Mouse (Mus musculus): Measurements from ENCODE around the gene Katnb1.

Gene Katnb1

DNA sequence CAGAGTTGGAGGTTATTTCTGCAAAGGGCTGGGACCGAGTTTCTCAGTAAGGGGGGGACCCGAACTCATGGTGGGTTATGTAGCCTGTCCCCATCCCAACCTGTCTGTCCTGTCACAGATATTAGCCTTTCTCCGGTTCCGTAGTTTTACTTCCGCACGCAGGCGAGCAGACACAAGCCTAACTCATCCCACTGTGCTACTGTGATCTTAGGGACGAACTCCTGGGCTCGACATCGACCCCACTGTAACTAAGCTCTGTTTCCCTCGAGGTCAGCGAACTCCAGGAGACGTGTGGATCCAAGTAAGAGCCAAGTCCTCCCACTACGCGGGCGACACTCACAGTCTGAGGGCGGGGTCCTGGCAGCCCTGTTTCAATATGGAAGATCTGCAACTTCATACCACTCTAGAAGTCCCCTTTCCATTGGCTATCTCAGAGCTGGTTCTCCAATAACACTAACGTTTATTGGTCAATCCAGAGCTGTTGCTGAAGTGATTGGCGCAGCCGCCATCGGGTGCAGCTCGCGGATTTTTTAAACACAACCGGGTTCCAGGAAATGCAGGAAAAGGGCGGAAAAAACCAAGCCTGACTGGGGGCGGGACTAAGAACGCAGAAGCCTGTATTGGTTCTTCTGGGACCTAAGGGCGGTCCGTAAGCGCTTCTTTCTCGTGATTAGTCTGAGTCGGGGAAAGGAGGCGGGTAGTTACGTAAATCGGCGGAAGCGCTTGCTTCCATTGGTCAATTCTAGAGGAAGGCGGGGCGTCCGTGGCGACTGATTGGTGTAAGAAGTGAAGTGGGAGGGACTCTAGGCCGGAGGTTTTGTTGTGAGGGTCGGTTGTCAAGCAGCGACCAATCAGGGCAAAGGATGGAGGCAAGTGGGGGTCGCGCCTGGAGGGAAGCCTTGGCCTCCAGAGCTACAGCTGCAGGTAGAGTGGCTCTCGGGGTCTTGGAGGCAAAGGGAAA is at the start of gene Katnb1:
Gene Katnb1 (plus strand): TSS at position 806 of the 961 bp plus-strand sequence.
- DNase-seq (ENCODE audit: low spot score): peak; percentile 89

DNA sequence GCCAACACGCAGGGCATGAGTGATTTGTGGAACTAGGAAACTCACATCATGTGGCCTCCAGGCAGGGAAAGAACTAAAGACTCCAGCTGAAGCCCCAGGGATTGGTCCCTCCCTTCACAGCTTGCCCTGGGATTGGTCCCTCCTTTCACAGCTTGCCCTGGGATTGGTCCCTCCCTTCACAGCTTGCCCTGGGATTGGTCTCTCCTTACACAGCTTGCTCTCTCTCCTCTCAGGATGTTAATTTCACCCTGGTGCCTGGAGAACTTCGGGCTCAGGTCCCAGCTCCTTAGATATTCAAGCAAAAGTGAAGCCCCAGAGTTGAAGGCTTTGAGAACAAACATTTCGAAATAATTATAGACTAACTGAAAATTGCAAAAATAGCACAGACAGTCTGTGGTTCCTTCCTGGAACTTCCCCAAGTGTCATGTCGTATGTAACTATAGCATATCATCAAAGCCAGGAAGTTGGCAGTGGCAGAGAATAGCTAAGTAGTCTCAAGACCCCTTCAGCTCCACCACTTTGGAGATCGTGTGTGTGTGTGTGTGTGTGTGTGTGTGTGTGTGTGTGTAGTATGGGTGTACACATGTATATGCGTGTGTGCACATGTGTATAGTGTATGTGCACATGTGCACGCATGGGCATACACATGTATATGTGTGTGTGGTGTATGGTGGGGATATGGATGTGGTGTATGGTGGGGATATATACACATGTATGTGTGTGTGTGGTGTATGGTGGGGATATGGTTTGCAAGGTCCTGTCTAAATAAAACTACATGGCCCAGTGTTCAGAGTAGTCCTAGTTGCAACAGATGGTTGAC is 43.7 kb upstream of the Katnb1 start:
- DNase-seq (ENCODE audit: low spot score): no peak

DNA sequence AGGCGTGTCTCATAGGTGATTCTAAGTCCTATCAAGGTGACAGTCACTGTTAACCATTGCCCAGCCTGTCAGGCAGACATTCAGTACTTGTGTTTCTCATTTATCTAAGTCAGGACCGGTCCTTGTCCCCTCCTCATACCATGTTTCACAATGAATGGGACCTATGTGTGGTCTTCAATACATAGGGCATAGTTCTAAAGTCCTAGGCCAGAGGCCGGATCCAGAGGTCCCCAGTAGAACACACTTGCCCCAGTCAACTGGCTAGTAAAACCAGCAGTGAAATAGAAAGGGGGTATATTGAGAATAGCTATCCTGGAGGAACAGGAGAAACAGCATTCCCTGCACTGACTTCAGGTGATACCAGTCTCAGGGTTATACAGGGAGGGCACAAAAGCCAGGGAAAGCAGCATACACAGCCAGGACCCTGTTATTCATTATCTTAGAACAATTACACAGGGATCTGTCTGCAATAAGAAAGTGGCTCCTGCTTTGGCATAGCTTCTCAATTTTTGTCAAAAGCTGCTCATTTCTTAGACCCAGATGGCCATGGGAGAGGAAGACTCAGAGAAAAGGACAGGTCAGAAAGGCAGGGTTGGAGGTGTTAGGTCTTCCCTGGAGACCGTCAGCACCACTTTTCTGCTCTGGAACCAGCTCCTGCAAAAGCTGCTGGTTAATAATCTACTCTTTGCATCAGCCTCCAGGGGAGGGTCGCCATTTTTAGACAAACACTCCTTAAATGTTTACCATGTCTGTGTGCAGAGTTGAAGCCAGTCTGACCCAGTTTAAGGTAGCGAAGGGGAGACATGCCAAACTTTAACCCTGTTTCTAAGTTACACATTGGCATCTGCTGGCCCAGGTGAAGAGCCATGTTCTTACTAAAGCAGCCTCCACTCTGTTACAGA is 38.9 kb upstream of the Katnb1 start:
- no peak for DNase-seq (ENCODE audit: low spot score)

DNA sequence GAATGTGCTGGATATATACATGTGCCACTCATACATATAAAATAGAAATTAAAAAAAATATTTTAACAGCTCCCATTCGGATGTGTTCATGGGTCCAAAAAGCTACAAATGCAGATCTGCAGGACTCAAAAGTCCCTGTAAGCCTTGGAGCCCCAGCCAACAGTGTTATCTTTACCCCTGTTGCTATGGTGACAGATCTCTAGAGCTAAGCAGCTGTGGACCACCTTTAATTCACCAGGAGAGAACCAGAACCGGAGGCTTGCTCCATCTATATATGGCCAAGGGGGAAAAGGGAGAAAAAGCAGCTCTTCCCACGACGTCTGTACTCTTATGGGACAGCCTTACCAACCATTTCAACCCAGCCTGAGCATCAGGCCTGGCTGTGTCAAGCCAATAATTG is 36.2 kb upstream of the Katnb1 start:
- DNase-seq (ENCODE audit: low spot score): no peak

DNA sequence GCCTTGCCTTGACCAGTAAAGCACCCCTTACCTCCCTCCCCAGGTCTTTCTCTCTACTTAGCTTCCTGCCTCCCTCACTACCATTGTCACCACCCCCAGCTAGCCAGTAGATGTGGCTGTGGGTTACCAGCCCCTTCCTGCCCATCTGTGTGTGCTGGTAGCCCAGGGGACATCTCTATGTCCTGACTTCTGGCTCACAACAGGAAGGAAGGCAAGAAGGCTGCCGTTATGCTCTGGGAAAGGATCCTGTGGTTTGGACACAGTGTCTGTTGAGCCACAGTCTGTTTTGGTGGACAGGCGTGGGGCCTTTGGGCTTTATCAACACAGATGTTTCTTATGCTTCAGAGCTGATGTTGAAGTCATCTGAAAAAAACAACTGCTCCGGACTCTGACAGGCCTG is 34.0 kb upstream of the Katnb1 start:
- no peak for DNase-seq (ENCODE audit: low spot score)

DNA sequence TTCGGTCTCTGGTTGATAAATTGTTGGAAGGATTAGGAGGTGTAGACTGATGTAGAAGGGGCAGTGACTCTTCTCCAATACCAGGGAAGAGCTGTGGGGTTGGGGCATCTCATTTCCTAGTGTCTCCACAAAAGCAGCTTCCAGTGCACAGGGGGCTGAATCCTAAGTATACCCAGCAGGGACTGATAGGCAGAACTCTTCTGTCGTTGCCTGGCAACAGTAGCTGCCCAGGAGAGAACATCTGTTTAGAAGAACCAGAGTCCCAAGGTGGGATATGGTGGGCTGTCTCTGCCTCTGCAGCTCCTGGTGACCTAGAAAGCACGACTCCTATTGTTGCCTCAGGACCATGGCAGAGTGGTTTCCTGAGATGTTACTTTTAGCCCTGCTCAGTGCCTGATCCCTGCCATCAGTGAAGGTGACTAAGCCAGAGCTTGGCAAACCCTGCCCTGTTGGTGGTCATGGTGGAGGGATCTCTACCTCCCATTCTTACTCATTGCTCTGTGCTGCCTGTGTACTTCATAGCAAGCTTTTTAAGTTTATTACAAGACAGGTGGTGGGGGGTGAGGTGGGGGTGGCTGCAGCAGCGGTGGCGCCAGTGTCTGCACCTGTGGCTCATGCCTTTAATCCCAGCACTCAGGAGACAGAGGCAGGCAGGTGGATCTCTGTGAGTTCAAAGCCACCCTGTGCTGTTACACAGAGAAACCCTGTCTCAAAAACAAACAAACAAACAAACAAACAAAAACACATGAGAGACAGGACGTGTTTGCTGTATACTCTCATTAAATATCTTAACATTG is 32.9 kb upstream of the Katnb1 start:
- DNase-seq (ENCODE audit: low spot score): no peak

DNA sequence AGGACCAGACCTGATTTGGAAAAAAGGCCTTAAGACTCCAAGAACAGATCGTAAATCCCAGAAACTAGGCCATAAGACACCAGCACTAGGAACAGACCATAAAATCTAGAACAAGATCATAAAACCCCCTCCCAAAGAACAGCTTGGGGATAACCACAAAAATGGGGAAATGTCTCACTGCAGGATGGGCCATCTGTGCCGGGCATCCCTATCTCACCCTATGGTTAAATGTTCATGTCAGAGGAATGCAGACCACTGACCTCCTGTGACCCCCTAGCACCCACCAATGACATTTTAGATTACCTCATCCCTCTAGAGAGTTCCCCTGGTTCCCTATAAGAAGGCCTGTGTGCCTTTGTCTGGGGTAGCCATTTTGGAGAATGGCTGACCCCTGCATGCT is 31.4 kb upstream of the Katnb1 start:
- no peak for DNase-seq (ENCODE audit: low spot score)

DNA sequence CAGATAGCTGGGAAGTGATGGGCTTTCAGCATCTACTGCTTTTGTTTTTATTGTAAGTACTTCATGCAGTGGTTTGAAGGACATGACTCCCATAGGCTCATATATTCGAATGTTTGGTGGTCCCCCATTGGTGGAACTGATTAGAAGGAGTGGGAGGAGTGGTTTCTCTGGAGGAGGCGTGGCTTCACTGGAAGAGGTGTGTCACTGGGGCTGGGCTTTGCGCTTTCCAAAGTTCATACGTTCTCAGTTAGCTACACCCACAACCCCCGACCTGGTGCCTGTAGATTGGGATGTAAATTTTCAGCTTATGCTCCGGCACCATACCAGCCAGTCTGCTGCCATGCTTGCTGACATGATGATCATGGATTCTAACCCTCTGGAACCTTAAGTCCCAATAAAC is 26.5 kb upstream of the Katnb1 start:
- no peak for DNase-seq (ENCODE audit: low spot score)

DNA sequence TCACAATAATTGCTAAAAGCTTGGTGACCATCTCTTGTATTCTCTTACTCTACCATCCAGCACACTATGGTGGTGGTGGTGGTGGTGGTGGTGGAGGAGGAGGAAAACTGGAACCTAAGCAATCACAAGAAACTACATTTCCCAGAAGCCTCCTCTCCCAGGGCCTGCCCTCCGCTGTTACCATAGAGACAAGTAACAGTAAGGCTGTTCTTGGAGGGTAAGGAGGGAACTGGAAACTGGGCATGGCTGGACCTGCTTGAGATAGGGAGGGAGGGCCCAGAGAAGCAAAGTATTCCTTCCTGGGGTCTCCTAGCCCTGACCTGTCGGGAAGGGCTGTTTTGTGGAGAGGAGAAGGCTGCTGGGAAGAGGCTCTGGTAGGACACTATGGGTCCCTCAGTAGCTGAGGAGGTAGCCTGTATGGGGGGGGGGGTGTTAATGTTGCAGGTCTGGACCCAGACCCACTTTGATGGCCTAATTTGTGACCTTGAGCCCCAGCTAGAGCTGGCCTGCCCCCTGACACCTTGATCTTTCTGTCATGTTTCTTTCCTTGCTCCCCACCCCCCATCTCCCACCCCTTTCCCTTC is 26.0 kb upstream of the Katnb1 start, which contains the start of gene Drc7:
Gene Drc7 (plus strand): TSS at position 177 of the 584 bp plus-strand sequence.
- no peak for DNase-seq (ENCODE audit: low spot score)

DNA sequence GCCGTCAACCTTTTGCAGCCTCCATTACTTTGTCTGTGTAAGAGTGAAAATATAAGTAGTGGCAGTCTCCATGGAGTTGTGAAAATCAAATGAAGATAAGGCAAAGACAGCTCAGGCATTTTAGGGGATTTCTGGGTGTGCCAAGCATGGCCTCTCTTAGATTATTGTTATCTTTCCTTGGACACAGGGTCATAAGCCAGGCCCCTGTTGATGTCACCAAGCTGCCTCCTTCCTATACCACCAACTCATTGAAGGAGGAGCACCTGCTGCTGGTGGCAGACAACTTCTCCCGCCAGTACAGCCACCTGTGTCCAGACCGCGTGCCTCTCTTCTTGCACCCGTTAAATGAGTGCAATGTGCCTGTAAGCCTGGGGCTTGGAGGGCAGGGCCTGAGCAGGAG is 24.6 kb upstream of the Katnb1 start:
- no peak for DNase-seq (ENCODE audit: low spot score)

DNA sequence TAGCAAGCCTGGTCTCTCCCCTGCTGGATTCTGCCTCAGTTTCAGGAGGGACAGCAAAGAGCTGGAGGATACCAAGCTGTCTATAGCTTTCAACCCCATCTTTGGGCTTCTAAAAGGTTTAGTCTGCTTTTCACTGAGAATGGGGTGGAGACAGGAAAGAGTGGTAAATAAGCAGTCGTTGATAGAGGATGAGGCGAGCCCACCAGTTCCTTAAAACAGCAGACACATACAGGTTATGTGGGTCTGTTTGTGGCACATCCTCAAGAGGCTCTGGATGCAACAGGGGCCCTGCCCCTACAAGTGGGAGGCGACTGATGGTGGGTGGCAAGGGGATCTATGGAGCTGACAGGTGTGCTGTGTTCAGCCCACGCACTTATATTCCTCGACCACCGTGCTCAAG is 22.3 kb upstream of the Katnb1 start:
- DNase-seq (ENCODE audit: low spot score): no peak

DNA sequence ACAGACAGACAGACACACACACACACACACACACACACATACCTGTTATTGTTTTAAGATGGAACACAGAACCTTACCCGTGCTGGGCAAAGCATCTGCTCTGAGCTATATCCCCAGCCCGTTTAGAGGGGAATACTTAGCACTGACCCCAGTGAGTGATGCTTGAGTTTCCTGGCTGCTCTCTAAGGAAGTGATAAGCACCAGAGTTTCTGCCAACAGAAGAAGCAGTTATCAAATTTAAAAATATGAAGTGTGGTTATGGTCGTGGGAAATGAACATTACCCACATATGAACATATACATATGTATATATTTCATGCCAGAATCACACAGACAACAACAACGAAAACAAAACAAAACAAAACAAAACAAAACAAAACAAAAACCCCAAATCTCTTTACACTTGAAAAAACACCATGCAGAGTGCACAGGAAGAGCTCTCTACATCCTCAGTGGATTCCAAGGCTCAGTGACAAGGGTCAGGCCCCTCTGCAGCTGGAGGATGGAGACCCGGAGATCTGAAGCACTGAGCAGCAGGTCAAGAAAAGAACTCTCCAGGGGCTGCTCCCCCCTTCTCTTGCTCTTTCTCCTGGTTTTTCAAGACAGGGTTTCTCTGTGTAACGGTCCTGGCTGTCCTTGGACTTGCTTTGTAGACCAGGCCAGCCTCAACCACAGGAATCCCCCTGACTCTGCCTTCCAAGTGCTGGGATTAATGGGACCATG is 21.0 kb upstream of the Katnb1 start:
- no peak for DNase-seq (ENCODE audit: low spot score)

DNA sequence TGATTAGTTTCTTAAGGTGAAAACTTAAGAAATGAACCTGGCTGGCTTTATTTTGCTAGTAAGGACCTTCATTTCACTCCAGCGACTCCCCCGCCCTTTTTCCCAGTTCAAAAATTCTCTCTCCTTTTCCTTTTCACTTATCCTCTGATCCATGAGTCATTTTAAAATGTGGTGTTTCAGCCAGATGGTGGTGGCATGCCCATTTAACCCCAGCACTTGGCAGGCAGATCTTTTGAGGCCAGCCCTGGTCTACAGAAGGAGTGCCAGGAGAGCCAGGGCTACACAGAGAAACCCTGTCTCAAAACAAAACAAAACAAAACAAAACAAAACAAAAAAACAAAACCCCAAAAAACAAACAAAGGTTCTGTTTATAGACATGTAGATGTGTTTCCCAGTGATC is 16.5 kb upstream of the Katnb1 start:
- no peak for DNase-seq (ENCODE audit: low spot score)

DNA sequence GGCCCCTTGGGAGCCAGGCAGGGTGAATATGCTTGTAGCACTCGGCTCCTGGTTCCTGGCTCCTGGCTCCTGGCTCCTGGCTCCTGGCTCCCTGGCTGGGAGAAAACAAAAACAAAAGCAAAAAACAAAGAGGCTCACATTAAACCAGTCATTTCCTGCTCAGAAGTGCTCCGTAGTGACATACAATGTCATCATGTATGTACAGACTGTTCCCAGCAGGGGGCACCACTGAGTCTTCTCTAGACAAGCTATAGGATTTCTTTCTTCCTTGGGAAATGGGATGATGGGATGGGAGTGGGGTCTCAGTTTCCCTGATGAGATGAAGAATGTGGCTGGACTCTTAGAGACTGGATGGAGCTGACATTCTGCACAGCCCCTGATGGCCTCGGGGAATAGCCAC is 13.4 kb upstream of the Katnb1 start:
- peak; percentile 53 for DNase-seq (ENCODE audit: low spot score)

DNA sequence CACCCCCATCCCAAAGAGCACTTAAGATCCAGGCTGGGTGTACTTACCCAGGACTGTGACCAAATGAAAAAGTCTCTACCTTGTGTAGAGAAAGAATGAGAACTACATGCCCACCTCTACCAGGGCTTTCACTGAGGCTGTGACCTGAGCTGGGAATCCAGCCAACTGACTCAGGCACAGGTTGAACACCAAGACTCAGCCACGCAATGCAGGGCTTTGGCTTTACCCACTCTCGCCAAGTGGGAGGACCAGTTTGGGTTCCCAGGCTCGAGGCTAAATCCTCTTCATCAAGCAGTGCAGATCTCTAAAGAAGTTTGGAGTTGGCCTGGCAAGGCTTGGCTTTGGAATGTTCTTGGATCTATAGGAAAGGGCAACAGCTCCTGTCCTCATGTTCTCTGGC is 5.5 kb upstream of the Katnb1 start:
- no peak for DNase-seq (ENCODE audit: low spot score)

DNA sequence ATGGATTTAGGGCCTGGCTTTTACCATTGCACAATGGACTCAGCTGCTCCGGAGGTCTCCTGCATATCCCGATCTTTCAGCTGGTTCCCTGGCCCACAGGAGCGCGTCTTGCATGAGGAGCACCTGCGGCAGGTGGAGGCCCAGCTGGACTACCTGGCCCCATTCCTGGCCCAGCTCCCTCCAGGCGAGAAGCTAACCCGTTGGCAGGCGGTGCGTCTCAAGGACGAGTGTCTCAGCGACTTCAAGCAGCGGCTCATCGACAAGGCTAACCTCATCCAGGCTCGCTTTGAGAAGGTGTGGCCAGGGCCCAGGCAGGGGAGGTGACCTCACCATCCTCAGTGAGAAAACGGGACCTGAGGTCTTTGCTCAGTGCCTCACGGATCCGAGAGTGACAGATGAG is 4.8 kb upstream of the Katnb1 start:
- DNase-seq (ENCODE audit: low spot score): no peak

DNA sequence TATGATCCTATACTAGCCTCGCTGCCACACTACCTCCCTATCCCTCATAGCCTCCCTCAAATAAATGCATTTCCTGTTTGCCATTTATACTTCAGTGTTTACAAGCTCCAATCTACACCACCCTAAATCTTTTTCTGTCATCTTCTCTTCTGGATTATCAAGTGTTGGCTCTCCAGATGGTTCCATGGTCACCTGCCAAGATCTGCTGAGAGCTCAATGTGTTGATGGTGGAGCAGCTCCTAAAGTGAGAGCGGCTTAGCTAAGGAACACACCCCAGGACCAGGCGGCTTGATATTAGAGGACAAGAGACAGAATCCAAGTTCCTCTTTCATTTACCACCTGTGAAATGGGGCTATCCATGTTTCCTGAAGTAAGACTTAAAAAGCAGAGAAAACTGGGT is 2.9 kb upstream of the Katnb1 start:
- no peak for DNase-seq (ENCODE audit: low spot score)

DNA sequence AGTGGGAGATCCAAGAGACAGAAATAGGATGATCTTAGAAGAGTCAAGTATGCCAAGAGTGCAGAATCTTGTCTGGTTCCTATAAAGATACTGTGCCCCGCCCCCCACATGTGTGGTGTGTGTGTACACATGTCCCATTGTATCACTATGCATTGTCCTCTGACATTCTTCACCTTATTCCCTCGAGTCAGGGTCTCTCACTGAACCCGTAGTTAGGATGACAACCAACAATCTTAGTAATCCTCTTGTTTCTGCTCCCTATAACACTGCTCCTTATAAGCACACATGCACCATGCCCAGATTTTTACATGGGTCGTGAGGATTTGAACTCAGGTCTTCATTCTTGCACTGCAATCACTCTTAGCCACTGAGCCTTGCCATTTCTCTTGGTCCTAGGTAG is 1.7 kb upstream of the Katnb1 start:
- DNase-seq (ENCODE audit: low spot score): no peak

DNA sequence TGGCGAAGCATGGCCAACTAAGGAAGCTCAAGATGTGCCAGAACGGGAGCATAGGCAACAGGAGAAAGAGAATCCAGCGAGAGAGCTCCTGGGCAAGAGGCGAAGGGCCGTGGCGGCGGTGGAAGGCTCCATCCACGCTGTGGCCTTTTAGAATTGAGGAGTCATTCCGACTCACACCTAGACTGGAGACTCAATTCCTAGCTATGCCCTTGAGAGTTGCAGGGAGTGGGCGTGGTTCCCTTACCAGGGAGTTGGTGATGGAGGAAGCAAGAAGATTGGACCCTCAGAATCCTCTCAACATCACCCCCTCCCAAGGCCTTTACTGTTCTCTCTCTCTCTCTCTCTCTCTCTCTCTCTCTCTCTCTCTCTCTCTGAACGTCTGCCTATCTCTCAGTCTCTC is 664 bp downstream of the Katnb1 start:
- no peak for DNase-seq (ENCODE audit: low spot score)

DNA sequence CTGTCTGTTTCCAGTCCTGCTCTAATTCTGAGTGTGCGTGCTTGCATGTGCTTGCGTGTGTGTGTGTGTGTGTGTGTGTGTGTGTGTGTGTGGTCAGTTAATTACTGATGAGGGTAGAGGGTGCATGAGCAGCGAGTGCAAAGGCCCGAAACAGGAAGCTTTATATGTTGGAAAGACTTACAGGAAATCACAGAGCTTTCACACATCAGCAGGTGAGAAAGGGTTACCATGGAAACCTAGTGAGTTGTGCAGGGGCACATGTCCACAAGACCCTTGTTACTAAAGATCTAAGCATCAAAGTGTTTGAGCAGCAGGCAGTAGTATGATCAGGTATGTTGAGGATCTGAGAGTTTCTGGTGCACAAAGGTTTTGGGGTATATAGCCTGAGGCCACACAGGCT is 3.3 kb downstream of the Katnb1 start:
- DNase-seq (ENCODE audit: low spot score): no peak

Measured in urinary bladder, postnatal 25 days (tissue).